In the genomic region with DNA sequence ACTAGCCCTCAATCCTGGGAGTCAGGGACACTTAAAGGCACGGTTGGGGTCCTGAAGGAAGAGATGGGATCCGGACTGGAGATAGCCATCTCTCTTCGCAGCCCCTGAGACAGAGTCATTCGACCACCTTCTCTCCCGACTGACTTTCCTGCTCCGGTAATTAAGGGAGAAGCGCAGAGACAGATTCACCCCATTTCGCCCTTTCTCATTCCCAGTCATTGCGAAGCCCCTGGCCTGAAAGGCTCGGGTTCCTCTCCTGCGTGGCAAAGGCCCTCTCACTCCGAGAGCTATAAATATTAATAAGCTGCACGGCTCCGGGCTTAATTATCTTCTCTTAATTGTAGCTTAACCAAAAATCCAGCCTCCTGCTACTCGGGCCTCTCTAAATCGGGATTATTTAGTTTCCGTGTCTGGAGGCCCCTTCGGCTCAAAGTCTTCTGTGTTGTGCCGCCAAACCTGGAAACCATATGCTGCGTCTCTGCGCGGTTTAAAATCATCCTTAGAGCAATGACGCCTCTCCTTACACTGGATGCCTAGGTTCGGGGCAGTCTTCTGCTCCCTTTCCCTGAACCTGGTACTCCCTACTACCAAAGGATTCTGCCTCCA, we compare ENCODE assay signal across 8 mouse cellular contexts.
DNase-seq lines count a peak whose midpoint lies in the region; ATAC-seq and TF ChIP-seq lines count a peak whose summit lies in the region.

No protein-coding gene starts in this region.

- peak overlapping the region; percentile 65 for H3K9ac ChIP-seq in heart, embryonic 14.5 days (ENCODE audit: low read length)
- peak overlapping the region; percentile 66 for H3K9ac ChIP-seq in midbrain, embryonic 13.5 days (replicated peaks)

- H3K27ac ChIP-seq in heart, embryonic 14.5 days (replicated peaks in 1 of 2; ENCODE audit: control insufficient read depth in 1 of 2, insufficient read depth in 1 of 2, low read depth in 2 of 2, low read length in 2 of 2) = no peak overlapping the region
- no peak overlapping the region for H3K27ac ChIP-seq in cortical plate, adult 2 months (ENCODE audit: insufficient read depth, low read length)
- peak overlapping the region; percentile 80 for H3K27ac ChIP-seq in hindbrain, embryonic 10.5 days
- H3K27ac ChIP-seq in midbrain, embryonic 13.5 days = peak overlapping the region; percentile 92

- WGBS in heart, embryonic 14.5 days = 2% methylated on average over 24 of the region's 24 CpGs
- WGBS in hindbrain, embryonic 10.5 days = 1% methylated on average over 24 of the region's 24 CpGs
- WGBS in midbrain, embryonic 13.5 days = under 1% methylated on average over 24 of the region's 24 CpGs

- no peak for DNase-seq in heart, postnatal 10 days
- DNase-seq in hindbrain, embryonic 10.5 days (ENCODE audit: low spot score) = peak; percentile 53
- no peak for DNase-seq in thymus, postnatal 0 days (ENCODE audit: low spot score)
- DNase-seq in adrenal gland, postnatal 25 days = no peak
- no peak for DNase-seq in left cerebral cortex, adult 11 months (ENCODE audit: low spot score)

- no peak for ATAC-seq in heart, embryonic 14.5 days (ENCODE audit: insufficient number of reproducible peaks, insufficient read depth, low FRiP score, low read depth)
- ATAC-seq in midbrain, embryonic 13.5 days = peak; percentile 32

- no peak for TF ChIP-seq CTCF in cortical plate, adult 2 months (IDR thresholded peaks at IDR 0.05; ENCODE audit: extremely low read depth, insufficient read depth, low read length)

- H3K27me3 ChIP-seq in heart, embryonic 14.5 days (ENCODE audit: control insufficient read depth, insufficient read depth, low read length) = peaks cover 62% of the 10 kb centered on the region
- peaks cover 83% of the 10 kb centered on the region for H3K27me3 ChIP-seq in hindbrain, embryonic 10.5 days (ENCODE audit: insufficient read depth, poor library complexity, severe bottlenecking)
- H3K27me3 ChIP-seq in midbrain, embryonic 13.5 days = peaks cover 5% of the 10 kb centered on the region

- H3K4me2 ChIP-seq in heart, embryonic 14.5 days (ENCODE audit: low read length) = peak overlapping the region; percentile 96
- H3K4me2 ChIP-seq in midbrain, embryonic 13.5 days (replicated peaks) = peak overlapping the region; percentile 66

- intact Hi-C loops in heart, postnatal 10 days (cut with DNase I) = no loop called here

- H3K4me1 ChIP-seq in heart, embryonic 14.5 days (ENCODE audit: control insufficient read depth in 2 of 2, insufficient read depth in 2 of 2, low read length in 2 of 2) = peaks cover 12 to 16% of the 10 kb centered on the region in 2 experiments
- H3K4me1 ChIP-seq in cortical plate, adult 2 months (ENCODE audit: control insufficient read depth, insufficient read depth, low read length) = no peaks in the 10 kb centered on the region
- H3K4me1 ChIP-seq in hindbrain, embryonic 10.5 days (replicated peaks) = peaks cover 43% of the 10 kb centered on the region
- peaks cover 42% of the 10 kb centered on the region for H3K4me1 ChIP-seq in midbrain, embryonic 13.5 days (replicated peaks)

- TF ChIP-seq POLR2A in cortical plate, adult 2 months (IDR thresholded peaks at IDR 0.05; ENCODE audit: extremely low read depth, insufficient read depth, low read length) = no peak

- no peaks in the 10 kb centered on the region for H3K36me3 ChIP-seq in heart, embryonic 14.5 days (ENCODE audit: control insufficient read depth, insufficient read depth, low read length)
- H3K36me3 ChIP-seq in hindbrain, embryonic 10.5 days = no peaks in the 10 kb centered on the region
- H3K36me3 ChIP-seq in midbrain, embryonic 13.5 days = no peaks in the 10 kb centered on the region

- H3K9me3 ChIP-seq in heart, embryonic 14.5 days (ENCODE audit: control insufficient read depth, low read length) = no peaks in the 10 kb centered on the region
- no peaks in the 10 kb centered on the region for H3K9me3 ChIP-seq in hindbrain, embryonic 10.5 days
- no peaks in the 10 kb centered on the region for H3K9me3 ChIP-seq in midbrain, embryonic 13.5 days

- peak overlapping the region; percentile 45 to 55 for H3K4me3 ChIP-seq in heart, embryonic 14.5 days (ENCODE audit: control insufficient read depth in 1 of 2, insufficient read depth in 1 of 2, low read depth in 1 of 2, low read length in 2 of 2)
- peak overlapping the region; percentile 51 for H3K4me3 ChIP-seq in cortical plate, adult 2 months (ENCODE audit: insufficient read depth, low read length)
- peak overlapping the region; percentile 58 for H3K4me3 ChIP-seq in hindbrain, embryonic 10.5 days
- peak overlapping the region; percentile 42 for H3K4me3 ChIP-seq in midbrain, embryonic 13.5 days (replicated peaks)

Comparison
In these comparisons a context has a peak if more than half of its experiments do, and no peak if none do; other contexts are left out.
1. H3K27ac ChIP-seq: peak in hindbrain, embryonic 10.5 days (single experiment) and midbrain, embryonic 13.5 days (single experiment); none in heart, embryonic 14.5 days (0 of 2) and cortical plate, adult 2 months (single experiment).
2. Peak in every context shown above with its lines, with median percentiles within 50 percentile points of each other: H3K4me3 ChIP-seq.